Mouse (Mus musculus): ENCODE results near the gene Rab26.

Rab26 gene

DNA sequence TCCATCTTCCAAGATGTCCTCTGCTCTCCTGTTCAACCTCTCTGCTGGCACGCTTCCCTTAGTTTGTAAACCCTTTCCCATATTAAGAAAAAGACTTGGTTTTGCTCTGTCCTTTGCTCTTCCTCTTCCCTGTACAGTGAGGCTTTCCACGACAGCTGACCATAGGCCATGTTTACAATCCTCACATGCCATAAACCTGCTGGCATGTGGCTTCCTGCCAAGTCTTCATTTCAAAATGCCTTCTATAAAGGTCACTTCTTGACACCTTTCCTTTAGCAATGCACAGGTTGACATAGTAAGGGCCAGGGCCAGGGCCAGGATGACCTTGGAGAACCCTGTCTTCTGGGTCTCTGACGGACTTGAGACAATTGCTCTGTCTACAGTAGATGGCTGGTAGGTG lies 12.2 kb upstream of the Rab26 start:
- DNase-seq = no peak

DNA sequence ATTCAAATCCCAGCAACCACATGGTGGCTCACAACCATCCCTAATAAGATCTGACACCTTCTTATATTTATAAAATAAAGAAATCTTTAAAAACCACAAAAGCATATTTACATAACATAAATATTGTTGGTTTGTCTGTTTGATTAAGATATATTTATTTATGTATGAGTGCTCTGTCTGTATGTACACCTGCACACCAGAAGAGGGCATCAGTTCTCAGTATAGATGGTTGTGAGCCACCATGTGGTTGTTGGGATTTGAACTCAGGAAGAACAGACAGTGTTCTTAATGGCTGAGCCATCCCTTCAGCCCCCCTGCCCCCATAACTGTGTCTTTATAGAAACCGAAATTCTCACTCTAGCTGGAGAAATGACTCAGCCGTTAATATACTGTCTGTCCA lies 11.2 kb upstream of the Rab26 start:
- no peak for DNase-seq

DNA sequence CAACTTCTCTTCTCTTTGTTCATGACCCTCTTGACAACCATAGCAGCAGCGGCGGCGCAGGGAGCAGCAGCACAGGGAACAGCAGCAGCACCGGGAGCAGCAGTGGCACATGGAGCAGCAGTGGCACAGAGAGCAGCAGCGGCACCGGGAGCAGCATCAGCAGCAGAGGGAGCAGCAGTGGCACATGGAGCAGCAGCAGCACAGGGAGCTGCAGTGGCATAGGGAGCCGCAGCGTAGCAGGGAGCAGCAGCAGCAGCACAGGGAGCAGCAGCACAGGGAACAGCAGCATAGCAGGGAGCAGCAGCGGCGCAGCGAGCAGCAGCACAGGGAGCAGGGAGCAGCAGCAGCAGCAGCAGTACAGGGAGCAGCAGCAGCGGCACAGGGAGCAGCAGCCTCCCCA lies 10.6 kb upstream of the Rab26 start:
- DNase-seq = no peak

- no peak for DNase-seq
Observed at GRCm38 (mm10) chr17:24540375-24540774, 6.4 kb upstream of the Rab26 start.

GRCm38 (mm10) chr17:24538950-24539349 lies 4.9 kb upstream of the Rab26 start:
- DNase-seq = peak; percentile 35

GRCm38 (mm10) chr17:24537536-24537935 lies 3.5 kb upstream of the Rab26 start:
- peak; percentile 43 for DNase-seq

DNA sequence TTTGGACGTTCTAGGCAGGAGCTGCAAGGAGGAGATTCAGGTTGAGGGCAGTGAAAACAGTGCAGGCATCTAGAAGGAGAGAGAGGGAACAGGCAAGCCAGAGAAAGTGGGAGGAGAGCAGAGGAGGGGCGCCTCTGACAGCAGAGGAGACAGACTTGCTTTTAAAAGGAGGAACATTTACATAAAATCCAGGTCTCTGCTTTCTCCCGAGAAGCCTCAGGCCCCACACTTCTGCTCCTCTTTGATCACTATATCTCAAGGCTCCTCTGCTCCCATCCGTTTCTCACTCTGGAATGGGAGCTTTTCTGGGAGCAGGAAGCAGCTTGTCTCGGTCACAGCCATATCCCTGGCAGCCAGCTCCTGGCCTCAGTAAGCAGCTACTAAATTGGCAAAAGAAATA lies 1.3 kb upstream of the Rab26 start:
- no peak for DNase-seq

GRCm38 (mm10) chr17:24533099-24533992 lies 664 bp downstream of the Rab26 start:
- peak; percentile 94 for DNase-seq

- DNase-seq = no peak
Observed at GRCm38 (mm10) chr17:24532045-24532444, 2.0 kb downstream of the Rab26 start.

DNA sequence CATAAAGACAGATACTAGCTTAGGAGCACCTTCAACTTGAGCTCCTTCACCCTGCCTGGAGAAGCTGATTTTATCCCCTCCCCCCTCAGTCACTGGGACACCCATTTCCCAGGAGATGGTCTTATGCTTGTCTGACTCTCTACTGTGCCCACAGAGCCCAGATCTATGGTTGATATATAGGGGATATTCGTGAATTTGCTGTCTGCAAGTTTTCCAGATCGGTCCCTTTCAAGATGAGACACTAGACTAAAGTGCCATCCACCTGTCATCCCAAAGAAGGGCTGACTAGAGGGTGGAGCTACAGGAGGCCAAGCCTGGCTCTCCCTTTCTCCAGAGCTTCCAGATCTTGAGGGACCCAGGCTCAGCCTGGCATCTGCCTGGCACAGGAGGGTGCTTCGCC lies 2.9 kb downstream of the Rab26 start:
- DNase-seq = no peak

DNA sequence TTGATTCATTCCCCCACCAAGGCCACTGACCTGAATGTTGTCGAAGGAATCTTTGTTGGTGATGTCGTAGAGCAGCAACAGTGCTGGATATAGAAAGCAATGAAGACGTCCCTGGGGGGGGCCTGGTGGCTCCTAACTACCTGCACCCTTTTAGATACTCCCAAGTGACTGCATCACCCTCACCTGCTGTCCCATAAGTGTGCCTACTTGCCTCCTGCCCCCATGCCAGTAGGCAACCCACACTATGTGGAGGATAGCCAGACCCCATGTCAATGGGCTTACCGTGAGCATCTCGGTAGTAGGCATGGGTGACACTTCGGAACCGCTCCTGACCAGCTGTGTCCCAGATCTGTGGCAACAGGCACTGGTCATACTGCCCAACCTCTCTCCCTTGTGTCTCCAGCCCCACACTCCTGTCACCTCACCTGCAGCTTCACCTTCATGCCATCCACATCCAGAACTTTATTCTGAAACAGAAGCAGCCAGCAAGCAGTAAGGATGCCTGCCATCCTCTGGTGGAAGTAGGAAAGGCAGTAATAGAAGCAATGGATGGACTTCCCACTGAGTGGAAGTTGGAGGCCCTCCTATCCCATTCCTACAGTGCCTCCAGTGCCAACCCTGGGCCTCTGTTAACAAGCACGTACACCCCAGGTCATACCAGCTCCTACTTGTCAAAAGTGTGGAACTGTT lies 3.5 kb downstream of the Rab26 start:
- no peak for DNase-seq

- DNase-seq = no peak
Observed at GRCm38 (mm10) chr17:24529883-24530282, 4.1 kb downstream of the Rab26 start.

- DNase-seq = no peak
Observed at GRCm38 (mm10) chr17:24529007-24529451, 5.0 kb downstream of the Rab26 start.

DNA sequence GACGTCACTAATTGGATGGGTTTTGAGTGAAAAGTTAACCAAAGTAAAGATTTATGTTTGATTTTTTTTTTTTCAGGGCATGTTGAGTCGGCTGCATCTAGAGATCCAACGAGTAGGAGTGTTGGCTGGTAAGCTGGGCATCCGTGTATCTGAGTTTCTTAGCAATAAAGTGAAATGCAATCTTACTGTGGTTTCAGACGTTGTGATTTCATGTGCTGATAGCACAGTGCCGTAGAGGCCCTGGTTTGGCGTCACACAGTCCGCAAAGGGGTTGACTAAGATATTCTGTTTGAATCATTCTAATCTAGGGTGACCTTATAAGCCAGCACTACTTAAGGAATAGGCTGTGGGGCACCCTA lies 5.5 kb downstream of the Rab26 start:
- no peak for DNase-seq

DNA sequence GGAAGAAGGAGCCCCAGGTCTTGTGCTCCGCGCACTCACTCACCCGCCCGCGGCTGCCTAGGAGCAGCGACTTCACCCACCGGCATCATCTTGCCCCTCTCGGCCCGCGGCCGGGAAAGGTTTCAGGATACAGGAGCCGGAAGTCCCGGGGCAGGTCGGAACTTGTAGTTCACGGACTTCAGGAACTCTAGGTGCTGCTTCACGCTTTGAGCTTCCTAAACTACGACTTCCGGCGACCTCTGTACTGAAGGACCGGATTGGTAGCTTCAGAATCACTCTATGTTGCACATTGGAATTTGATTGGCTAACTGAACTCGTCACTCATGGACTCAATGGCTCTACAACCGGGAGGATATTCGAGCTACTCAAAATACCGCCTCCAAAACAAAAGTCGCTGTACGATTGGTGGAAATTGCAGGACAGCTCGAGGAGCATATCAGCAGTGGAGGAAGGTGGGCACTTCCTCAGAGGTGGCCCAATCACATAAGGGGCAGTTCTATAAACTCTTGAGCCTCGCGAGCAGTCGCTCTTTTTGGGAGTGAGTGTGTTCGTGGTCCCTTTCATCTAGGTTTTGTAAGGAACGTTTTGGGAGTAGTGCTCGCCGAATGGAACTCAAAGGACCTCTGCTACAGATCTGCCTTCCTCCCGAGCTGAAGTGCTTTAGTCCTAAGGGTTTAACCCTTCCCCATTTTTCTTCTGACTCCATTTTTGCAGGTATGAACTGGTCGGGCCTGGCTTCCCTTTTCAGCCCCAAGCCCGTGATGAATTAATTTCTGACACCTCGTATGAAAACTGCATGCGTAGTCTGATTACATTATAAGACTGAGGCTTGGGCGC lies 6.1 kb downstream of the Rab26 start, which contains the start of gene Traf7:
Traf7 (minus strand) TSS at position 216 of the 837 bp plus-strand sequence.
- peak; percentile 99 for DNase-seq

- no peak for DNase-seq
Observed at GRCm38 (mm10) chr17:24527315-24527714, 6.7 kb downstream of the Rab26 start.

DNA sequence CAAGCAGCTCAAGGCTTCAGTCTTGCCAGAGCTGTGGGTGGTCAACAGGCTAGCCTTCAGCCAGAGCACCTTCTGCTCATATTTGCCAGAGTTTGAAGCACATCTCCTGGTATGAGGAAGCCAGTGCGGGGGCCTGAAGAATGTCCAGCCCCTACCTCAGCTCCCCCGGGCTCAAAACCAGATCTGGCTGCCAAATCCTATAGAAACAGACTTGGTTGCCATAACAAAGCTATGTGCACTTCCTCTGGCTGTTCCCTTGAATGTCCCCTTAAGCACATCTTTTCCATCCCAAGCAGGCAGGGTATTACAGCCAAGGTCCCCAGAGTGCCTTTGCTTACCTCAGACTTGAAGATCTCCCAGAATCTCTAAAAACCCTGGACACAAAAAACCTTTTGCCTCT lies 9.3 kb downstream of the Rab26 start:
- no peak for DNase-seq

DNA sequence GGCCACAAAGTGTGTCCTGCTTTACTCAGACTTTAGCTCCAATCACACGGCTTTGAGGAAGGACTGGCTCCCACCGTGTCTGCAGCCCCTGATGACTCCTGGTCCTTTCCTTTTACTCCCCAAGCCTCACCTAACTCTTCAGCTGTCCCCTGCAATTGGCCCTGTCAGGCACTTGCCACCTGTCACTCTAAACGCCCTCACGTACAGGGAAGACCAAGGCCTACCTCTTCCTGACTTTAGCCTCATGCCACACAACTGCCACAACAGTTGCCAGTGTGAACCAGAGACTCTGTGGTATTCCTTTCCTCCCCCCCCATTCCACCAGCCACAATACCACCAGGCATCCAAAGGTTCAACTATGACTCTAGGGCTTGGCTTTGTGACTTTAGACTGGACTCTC lies 13.6 kb downstream of the Rab26 start:
- no peak for DNase-seq

- DNase-seq = no peak
Observed at GRCm38 (mm10) chr17:24514270-24515257, 19.4 kb downstream of the Rab26 start.

GRCm38 (mm10) chr17:24513609-24514008 lies 20.4 kb downstream of the Rab26 start:
- DNase-seq = peak; percentile 63

- DNase-seq = no peak
Observed at GRCm38 (mm10) chr17:24507806-24508460, 26.1 kb downstream of the Rab26 start.
